Mouse (Mus musculus): Measurements from ENCODE around the gene Col4a3. TPM values are rescaled to one million over a fixed set of nuclear protein-coding genes. Genes with fewer than 3 reads are reported as not detected.

Col4a3 gene
- polyA plus RNA-seq, 1 experiment from 2014 or later: 0.04 TPM

DNA sequence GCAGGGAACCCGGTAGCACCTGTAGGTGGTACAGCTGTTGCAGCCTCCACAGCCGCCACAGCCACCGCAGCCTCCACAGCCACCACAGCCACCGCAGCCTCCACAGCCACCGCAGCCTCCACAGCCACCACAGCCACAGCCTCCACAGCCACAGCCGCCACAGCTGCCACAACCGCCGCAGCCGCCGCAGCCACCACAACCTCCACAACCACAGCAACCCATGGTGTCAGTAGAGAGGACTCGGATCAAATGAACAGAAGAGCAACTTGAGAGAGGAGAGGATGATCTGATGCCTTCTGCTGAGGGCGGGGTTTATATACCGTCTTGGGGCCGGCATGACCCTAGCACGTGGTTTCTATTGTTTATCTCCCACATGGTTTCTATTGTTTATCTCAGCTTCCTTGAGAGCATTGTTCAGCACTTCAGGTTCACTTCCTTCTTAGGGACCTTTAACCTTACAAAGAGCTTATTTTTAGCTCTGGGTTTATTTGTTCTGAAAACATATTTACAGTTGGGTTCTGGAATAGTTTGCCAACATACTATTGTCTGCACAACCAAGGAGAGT is 184.4 kb downstream of the Col4a3 start, which contains the start of gene Gm47791:
TSS of gene Gm47791 (minus strand) at position 222 of the 565 bp plus-strand sequence.
- Histone ChIP-seq H3K4me1 (no peaks in the 10 kb centered on the region), H3K27ac (no peak within 1 kb of the TSS), H3K27me3 (ENCODE audit: low read depth, poor library complexity, severe bottlenecking) (no peaks in the 10 kb centered on the region), H3K4me3 (no peak within 1 kb of the TSS), H3K9me3 (replicated peaks) (no peaks in the 10 kb centered on the region), H3K36me3 (no peaks in the 10 kb centered on the region)
- 92% methylated on average over 14 of the region's 15 CpGs for WGBS
- no peak for DNase-seq (ENCODE audit: low spot score)

Other genes with a start within 250 kb of the Col4a3 start
- gene Col4a4, start 72 bp upstream of the Col4a3 start, polyA plus RNA-seq (2016; fragmentation: Nextera tagmentation; extraction: Ambion mirVana): 0.05 TPM in 1 of 2 replicates, not detected in the other
- 182 and 216 TPM in 2 replicates for gene Mff, start 138.0 kb downstream of the Col4a3 start, polyA plus RNA-seq (2016; fragmentation: Nextera tagmentation; extraction: Ambion mirVana)
- gene Tm4sf20, start 181.5 kb downstream of the Col4a3 start, polyA plus RNA-seq (2016; fragmentation: Nextera tagmentation; extraction: Ambion mirVana): 0.25 TPM in 1 of 2 replicates, not detected in the other
- gene Gm47791, start 184.3 kb downstream of the Col4a3 start, polyA plus RNA-seq (2016; fragmentation: Nextera tagmentation; extraction: Ambion mirVana): not detected in 2 replicates

Measured in limb, embryonic 10.5 days (tissue).